Mouse (Mus musculus) G1E-ER4 (cell line): ENCODE data around the gene Tas2r144. TPM values are rescaled to one million over a fixed set of nuclear protein-coding genes. Genes with fewer than 3 reads are reported as not detected.

ENCODE experiments used
- GATA1 ChIP-seq: IDR thresholded peaks from one replicate; pipeline ENCODE4 v1.8.0; 2012; ENCODE audit warnings: low read length, inconsistent platforms
- polyA plus RNA-seq: library from polyadenylated mRNA; stranded (reverse); fragments of >175 nt; gene quantifications from 2 replicates; pipeline ENCODE4 v1.2.3, GENCODE M21; 2012

Gene Tas2r144
- polyA plus RNA-seq, 1 experiment: not detected

DNA sequence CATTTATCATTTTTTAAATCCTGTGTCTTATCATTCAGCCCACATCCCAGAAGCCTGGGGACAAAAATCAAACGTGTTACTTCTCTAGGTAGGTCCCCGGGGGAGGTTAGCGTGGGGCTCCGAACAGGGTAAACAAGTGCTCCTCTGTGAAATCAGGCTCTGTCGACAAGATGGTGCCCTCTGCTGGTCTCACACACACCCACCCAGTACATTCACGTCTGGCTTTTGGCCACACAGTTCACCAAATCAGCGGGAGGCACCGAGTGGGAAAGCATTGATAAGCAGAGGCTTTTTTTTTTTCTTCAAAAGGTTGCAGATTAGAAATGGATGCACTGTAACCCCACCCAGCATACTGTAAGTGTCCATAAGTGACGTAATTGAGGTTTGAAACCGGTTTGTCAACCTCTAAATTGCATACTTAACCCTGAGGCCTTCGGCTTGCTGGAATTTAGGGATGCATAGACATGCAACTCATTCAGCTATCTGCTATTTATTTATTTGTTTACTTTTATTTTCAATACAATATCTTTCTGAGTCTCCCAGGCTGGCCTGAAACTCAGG is 42.3 kb downstream of the Tas2r144 start:
- no peak for TF ChIP-seq GATA1

GRCm38 (mm10) chr6:42260430-42260829 is 45.3 kb downstream of the Tas2r144 start:
- no peak for TF ChIP-seq GATA1

DNA sequence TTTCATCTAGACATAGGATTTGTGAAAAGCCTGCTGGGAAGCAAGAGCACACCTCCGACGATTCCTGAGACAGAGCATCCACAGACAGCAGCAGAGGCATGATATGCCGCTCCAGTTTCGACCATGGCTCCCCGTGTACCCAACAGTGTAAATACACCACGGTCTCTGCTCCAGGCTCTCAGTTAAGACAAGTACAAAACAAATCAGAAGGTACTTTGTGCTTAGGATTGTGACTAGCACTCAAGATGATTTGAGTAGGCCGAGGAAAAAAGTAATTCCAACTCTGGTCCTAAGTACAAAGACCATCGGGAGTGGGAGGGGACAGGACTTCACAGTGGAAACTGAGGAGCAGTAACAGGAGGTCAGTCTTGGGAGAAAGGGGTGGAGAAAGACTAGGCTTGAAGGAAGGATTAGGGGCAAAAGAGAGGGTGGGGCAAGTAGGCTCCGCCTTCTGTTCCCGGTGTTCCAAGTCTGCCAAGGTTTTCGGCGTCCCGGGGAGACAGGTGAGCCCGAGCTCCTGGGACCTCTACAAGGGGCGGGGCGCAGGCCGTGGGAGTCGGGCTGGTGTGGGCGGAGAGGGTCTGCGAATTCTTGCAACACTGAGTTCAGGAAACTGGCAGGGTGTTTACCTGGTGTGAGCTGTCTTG is 46.5 kb downstream of the Tas2r144 start, which contains the start of gene Tmem139:
Gene Tmem139 (plus strand): TSS at position 447 of the 647 bp plus-strand sequence.
- TF ChIP-seq GATA1: no peak

GRCm38 (mm10) chr6:42264626-42265312 is 49.6 kb downstream of the Tas2r144 start, which contains the start of gene Casp2:
TSS of gene Casp2 (plus strand) at chr6:42264985.
- TF ChIP-seq GATA1: no peak

Other genes with a start within 250 kb of the Tas2r144 start
- not detected in 2 replicates for gene Sval3, start 247.2 kb upstream of the Tas2r144 start, polyA plus RNA-seq
- not detected in 2 replicates for gene Sva, start 176.9 kb upstream of the Tas2r144 start, polyA plus RNA-seq
- not detected in 2 replicates for gene Tas2r139, start 74.4 kb upstream of the Tas2r144 start, polyA plus RNA-seq
- not detected in 2 replicates for gene Gstk1, start 30.6 kb downstream of the Tas2r144 start, polyA plus RNA-seq
- gene Tmem139, start 46.6 kb downstream of the Tas2r144 start, polyA plus RNA-seq: not detected in 2 replicates
- gene Casp2, start 49.7 kb downstream of the Tas2r144 start, polyA plus RNA-seq: 4.3 and 6.7 TPM in 2 replicates
- gene Clcn1, start 71.4 kb downstream of the Tas2r144 start, polyA plus RNA-seq: not detected in 2 replicates
- gene Fam131b, start 109.3 kb downstream of the Tas2r144 start, polyA plus RNA-seq: not detected in 2 replicates
- gene Zyx, start 134.3 kb downstream of the Tas2r144 start, polyA plus RNA-seq: 387 and 522 TPM in 2 replicates
- not detected in 2 replicates for gene Epha1, start 157.9 kb downstream of the Tas2r144 start, polyA plus RNA-seq
- not detected in 2 replicates for gene Tas2r143, start 184.9 kb downstream of the Tas2r144 start, polyA plus RNA-seq
- not detected in 2 replicates for gene Tas2r135, start 190.1 kb downstream of the Tas2r144 start, polyA plus RNA-seq
- not detected in 2 replicates for gene Tas2r126, start 219.2 kb downstream of the Tas2r144 start, polyA plus RNA-seq
- not detected in 2 replicates for gene Olfr458, start 249.9 kb downstream of the Tas2r144 start, polyA plus RNA-seq